Mouse (Mus musculus) layer of hippocampus, postnatal 10 days (tissue): ENCODE measurements at regions not wholly inside any gene's neighbourhood (a gene's known extent, or its start where the extent isn't known, plus 50 kb on each side); places are given as distances from the start of the nearest gene placed in this dataset.

ENCODE experiments used
- DNase-seq, 2 experiments: peaks; one replicate each; pipeline ENCODE4 v3.0.0; 2021; ENCODE audit warnings: low spot score in 2 of 2

- no peak for DNase-seq
Measured at GRCm38 (mm10) chr10:67672281-67672680, 123.5 kb upstream of the Ado start.

- no peak for DNase-seq
Measured at GRCm38 (mm10) chr10:67669066-67669465, 120.3 kb upstream of the Ado start.

- no peak for DNase-seq
Measured at GRCm38 (mm10) chr10:67663028-67663427, 114.3 kb upstream of the Ado start.

GRCm38 (mm10) chr10:67661666-67662065 lies 112.9 kb upstream of the Ado start:
- no peak for DNase-seq

GRCm38 (mm10) chr10:67658005-67658545 lies 109.3 kb upstream of the Ado start:
- no peak for DNase-seq

- DNase-seq, result no peak
Measured at GRCm38 (mm10) chr10:67657305-67657704, 108.5 kb upstream of the Ado start.

GRCm38 (mm10) chr10:67654518-67654917 lies 105.8 kb upstream of the Ado start:
- DNase-seq, result no peak

- DNase-seq, result no peak
Measured at GRCm38 (mm10) chr10:67652300-67652699, 103.5 kb upstream of the Ado start.

GRCm38 (mm10) chr10:67651386-67651785 lies 102.6 kb upstream of the Ado start:
- DNase-seq, result no peak

- DNase-seq, result no peak
Measured at GRCm38 (mm10) chr10:67647777-67648727, 99.3 kb upstream of the Ado start.

GRCm38 (mm10) chr10:67646659-67647559 lies 98.2 kb upstream of the Ado start:
- DNase-seq, result no peak

GRCm38 (mm10) chr10:67645821-67646220 lies 97.1 kb upstream of the Ado start:
- no peak for DNase-seq

GRCm38 (mm10) chr10:67644280-67644679 lies 95.5 kb upstream of the Ado start:
- no peak for DNase-seq

GRCm38 (mm10) chr10:67643685-67644084 lies 94.9 kb upstream of the Ado start:
- DNase-seq, result no peak

- no peak for DNase-seq
Measured at GRCm38 (mm10) chr10:67637339-67637738, 88.6 kb upstream of the Ado start.

GRCm38 (mm10) chr10:67636569-67636968 lies 87.8 kb upstream of the Ado start:
- DNase-seq, result no peak

- no peak for DNase-seq
Measured at GRCm38 (mm10) chr10:67634795-67635194, 86.0 kb upstream of the Ado start.

GRCm38 (mm10) chr10:67633063-67633462 lies 84.3 kb upstream of the Ado start:
- DNase-seq, result no peak

- DNase-seq, result no peak
Measured at GRCm38 (mm10) chr10:67623338-67623737, 74.6 kb upstream of the Ado start.

- DNase-seq, result no peak
Measured at GRCm38 (mm10) chr10:67620018-67620417, 71.3 kb upstream of the Ado start.

GRCm38 (mm10) chr10:67618112-67618511 lies 69.4 kb upstream of the Ado start:
- DNase-seq, result no peak

GRCm38 (mm10) chr10:67615016-67615415 lies 66.3 kb upstream of the Ado start:
- DNase-seq, result no peak
